Mouse (Mus musculus): Measurements from ENCODE around the gene Lancl1. TPM values are rescaled to one million over a fixed set of nuclear protein-coding genes. Genes with fewer than 3 reads are reported as not detected.

Gene Lancl1
- polyA plus RNA-seq, 1 experiment from 2014 or later: 25.8 TPM

GRCm38 (mm10) chr1:66985129-66985698 is 53.5 kb downstream of the Lancl1 start:
- no peak overlapping the region for H3K4me3 ChIP-seq (replicated peaks)
- ATAC-seq (ENCODE audit: low read depth) (no peak), DNase-seq (no peak)
- H3K4me2 ChIP-seq: no peak overlapping the region
- 52% methylated on average over 7 of the region's 7 CpGs for WGBS (ENCODE audit: insufficient replicate concordance)
- H3K9me3 ChIP-seq (replicated peaks): no peaks in the 10 kb centered on the region
- H3K9ac ChIP-seq: no peak overlapping the region
- no peaks in the 10 kb centered on the region for H3K27me3 ChIP-seq
- H3K4me1 ChIP-seq (replicated peaks): 0 out of 2 replicates have a peak, but pooled peaks cover 9% of the 10 kb centered on the region
- no peak overlapping the region for H3K27ac ChIP-seq
- no peaks in the 10 kb centered on the region for H3K36me3 ChIP-seq

- no peak overlapping the region for H3K4me2 ChIP-seq
- no peak overlapping the region for H3K27ac ChIP-seq
- no peaks in the 10 kb centered on the region for H3K36me3 ChIP-seq
- H3K9ac ChIP-seq: no peak overlapping the region
- H3K27me3 ChIP-seq: no peaks in the 10 kb centered on the region
- DNase-seq (no peak), ATAC-seq (ENCODE audit: low read depth) (no peak)
- H3K9me3 ChIP-seq (replicated peaks): no peaks in the 10 kb centered on the region
- H3K4me3 ChIP-seq (replicated peaks): no peak overlapping the region
- WGBS (ENCODE audit: insufficient replicate concordance): 76% methylated on average over 1 of the region's 1 CpGs
- no peaks in the 10 kb centered on the region for H3K4me1 ChIP-seq (replicated peaks)
Measured at GRCm38 (mm10) chr1:66980129-66980528, 58.5 kb downstream of the Lancl1 start.

DNA sequence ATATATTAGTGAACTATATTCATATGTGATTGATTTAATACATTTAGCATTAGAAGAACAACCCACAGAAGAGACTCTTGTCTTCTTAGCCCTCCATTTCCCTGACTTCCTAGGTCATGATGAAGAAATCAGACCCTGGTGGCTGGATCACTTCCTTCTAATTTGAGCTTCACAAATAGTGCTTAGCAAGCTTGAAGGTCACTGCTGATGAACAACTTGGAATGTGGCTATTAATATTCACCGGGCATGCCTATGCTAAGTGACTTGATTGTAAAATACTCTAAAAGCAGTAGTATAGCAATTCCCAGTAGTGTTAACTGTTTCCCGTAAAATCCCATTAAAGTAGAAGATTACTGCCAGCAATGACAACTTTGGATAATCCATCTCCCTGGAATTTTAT is 63.2 kb downstream of the Lancl1 start:
- Histone ChIP-seq H3K27ac (no peak overlapping the region), H3K4me3 (replicated peaks) (no peak overlapping the region), H3K36me3 (no peaks in the 10 kb centered on the region), H3K4me1 (replicated peaks) (no peaks in the 10 kb centered on the region), H3K4me2 (no peak overlapping the region), H3K27me3 (no peaks in the 10 kb centered on the region), H3K9ac (no peak overlapping the region), H3K9me3 (replicated peaks) (no peaks in the 10 kb centered on the region)
- ATAC-seq (ENCODE audit: low read depth) (no peak), DNase-seq (no peak)
- 69% methylated on average over 2 of the region's 2 CpGs for WGBS (ENCODE audit: insufficient replicate concordance)

GRCm38 (mm10) chr1:66964857-66965256 is 73.8 kb downstream of the Lancl1 start:
- WGBS (ENCODE audit: insufficient replicate concordance): 61% methylated on average over 4 of the region's 4 CpGs
- H3K27ac ChIP-seq: no peak overlapping the region
- no peak overlapping the region for H3K4me2 ChIP-seq
- no peak overlapping the region for H3K9ac ChIP-seq
- H3K27me3 ChIP-seq: no peaks in the 10 kb centered on the region
- DNase-seq: no peak
- H3K4me1 ChIP-seq (replicated peaks): no peaks in the 10 kb centered on the region
- H3K36me3 ChIP-seq: no peaks in the 10 kb centered on the region
- H3K9me3 ChIP-seq (replicated peaks): no peaks in the 10 kb centered on the region
- ATAC-seq (ENCODE audit: low read depth): no peak
- H3K4me3 ChIP-seq (replicated peaks): no peak overlapping the region

- Histone ChIP-seq H3K9me3 (replicated peaks) (no peaks in the 10 kb centered on the region), H3K4me3 (replicated peaks) (no peak overlapping the region), H3K4me1 (replicated peaks) (no peaks in the 10 kb centered on the region), H3K27ac (no peak overlapping the region), H3K27me3 (no peaks in the 10 kb centered on the region), H3K4me2 (no peak overlapping the region), H3K9ac (no peak overlapping the region), H3K36me3 (no peaks in the 10 kb centered on the region)
- 50% methylated on average over 8 of the region's 8 CpGs for WGBS (ENCODE audit: insufficient replicate concordance)
- DNase-seq (no peak), ATAC-seq (ENCODE audit: low read depth) (no peak)
Measured at GRCm38 (mm10) chr1:66960536-66961243, 78.0 kb downstream of the Lancl1 start.

DNA sequence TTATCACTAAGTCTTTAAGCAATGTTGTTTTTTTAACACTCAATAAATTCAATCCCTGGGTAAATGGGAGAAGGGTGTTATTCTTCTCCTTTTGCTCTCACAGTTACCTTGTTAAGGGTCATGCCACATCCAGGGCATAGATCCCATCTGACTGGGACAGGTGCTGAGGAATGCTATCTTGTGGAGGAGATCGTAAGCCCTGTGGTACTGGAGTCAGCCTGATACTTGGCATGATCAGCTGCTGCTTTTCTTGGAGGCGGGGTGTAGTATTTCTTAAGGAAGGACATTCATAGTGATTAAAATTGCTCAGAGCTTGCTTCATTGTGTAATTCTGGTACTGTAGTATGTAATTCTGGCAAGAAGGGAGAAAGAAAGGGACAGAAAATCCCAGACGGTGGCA is 81.3 kb downstream of the Lancl1 start:
- H3K9ac ChIP-seq: no peak overlapping the region
- no peak for ATAC-seq (ENCODE audit: low read depth)
- WGBS (ENCODE audit: insufficient replicate concordance): 65% methylated on average over 3 of the region's 3 CpGs
- no peaks in the 10 kb centered on the region for H3K27me3 ChIP-seq
- no peak overlapping the region for H3K4me3 ChIP-seq (replicated peaks)
- H3K4me1 ChIP-seq (replicated peaks): no peaks in the 10 kb centered on the region
- H3K4me2 ChIP-seq: no peak overlapping the region
- H3K9me3 ChIP-seq (replicated peaks): no peaks in the 10 kb centered on the region
- H3K36me3 ChIP-seq: no peaks in the 10 kb centered on the region
- no peak for DNase-seq
- H3K27ac ChIP-seq: no peak overlapping the region

DNA sequence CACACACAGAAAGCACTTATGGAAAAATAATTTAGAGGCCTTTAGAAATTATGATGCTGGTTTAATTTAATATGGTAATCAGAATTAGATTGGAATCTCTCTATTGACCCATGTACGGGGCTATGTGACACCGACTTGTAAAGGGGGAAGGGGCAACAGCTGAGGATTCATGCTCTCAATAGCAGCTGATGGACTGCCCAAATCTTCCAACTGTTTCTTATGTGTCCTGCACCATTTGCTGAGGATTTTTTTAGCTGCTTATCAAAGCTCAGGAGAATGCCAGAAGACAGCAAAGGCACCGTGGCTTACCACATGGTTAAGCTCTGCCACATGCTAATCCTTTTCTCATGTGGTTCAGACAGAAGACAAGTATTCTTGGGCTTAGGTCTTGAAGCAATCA is 87.6 kb downstream of the Lancl1 start:
- Histone ChIP-seq H3K36me3 (no peaks in the 10 kb centered on the region), H3K9me3 (replicated peaks) (no peaks in the 10 kb centered on the region), H3K4me3 (replicated peaks) (no peak overlapping the region), H3K27me3 (no peaks in the 10 kb centered on the region), H3K4me1 (replicated peaks) (no peaks in the 10 kb centered on the region), H3K27ac (no peak overlapping the region), H3K4me2 (no peak overlapping the region), H3K9ac (no peak overlapping the region)
- DNase-seq: no peak
- 66% methylated on average over 3 of the region's 3 CpGs for WGBS (ENCODE audit: insufficient replicate concordance)
- ATAC-seq (ENCODE audit: low read depth): no peak

Other genes with a start within 250 kb of the Lancl1 start
- gene Kansl1l, start 221.3 kb downstream of the Lancl1 start, polyA plus RNA-seq (2015; fragmentation: Nextera tagmentation; extraction: Ambion mirVana): 2.3 and 3.5 TPM in 2 replicates
- 101 and 118 TPM in 2 replicates for gene Acadl, start 175.6 kb downstream of the Lancl1 start, polyA plus RNA-seq (2015; fragmentation: Nextera tagmentation; extraction: Ambion mirVana)
- gene Myl1, start 93.5 kb downstream of the Lancl1 start, polyA plus RNA-seq (2015; fragmentation: Nextera tagmentation; extraction: Ambion mirVana): 7.6 and 11.6 TPM in 2 replicates
- 0.41 and 0.45 TPM in 2 replicates for gene Cps1, start 84.2 kb upstream of the Lancl1 start, polyA plus RNA-seq (2015; fragmentation: Nextera tagmentation; extraction: Ambion mirVana)

Data from liver, embryonic 13.5 days (tissue).